Mouse (Mus musculus): Measurements from ENCODE around the gene Ngf. TPM values are rescaled to one million over a fixed set of nuclear protein-coding genes. Genes with fewer than 3 reads are reported as not detected.

Gene Ngf
- polyA plus RNA-seq, 1 experiment = 2.4 TPM

DNA sequence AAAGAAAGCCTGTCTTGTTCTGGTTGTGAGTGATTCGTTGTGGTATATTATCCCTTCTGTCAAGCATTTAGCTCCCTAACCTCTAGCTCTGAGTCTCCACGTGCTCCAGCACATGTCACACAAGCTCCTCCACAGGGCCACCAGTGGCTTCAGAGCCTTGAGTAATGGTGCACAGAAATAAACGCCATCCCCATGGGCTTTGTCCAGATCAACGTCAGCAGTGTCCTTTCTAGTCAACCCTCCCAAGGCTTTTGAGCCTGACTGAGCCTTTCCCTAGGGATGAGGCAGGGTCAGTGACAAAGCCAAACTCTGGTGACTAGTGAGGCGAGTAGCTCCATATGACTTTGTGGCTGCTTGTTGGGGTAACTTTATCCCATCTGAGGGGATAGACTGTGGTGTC lies 73.9 kb downstream of the Ngf start:
- Histone ChIP-seq H3K27ac (ENCODE audit: insufficient read depth, low read length) (no peak overlapping the region), H3K27me3 (ENCODE audit: control insufficient read depth, insufficient read depth, low read length) (no peaks in the 10 kb centered on the region), H3K4me1 (ENCODE audit: control insufficient read depth, insufficient read depth, low read length) (no peaks in the 10 kb centered on the region), H3K4me3 (replicated peaks; ENCODE audit: insufficient read depth, low read depth, low read length) (no peak overlapping the region)
- no peak for TF ChIP-seq POLR2A (IDR thresholded peaks at IDR 0.05; ENCODE audit: borderline replicate concordance, insufficient read depth, low read length)
- TF ChIP-seq CTCF (IDR thresholded peaks at IDR 0.05; ENCODE audit: borderline replicate concordance, insufficient read depth, low read depth, low read length) = no peak
- 69% methylated on average over 5 of the region's 5 CpGs for WGBS
- no peak for DNase-seq

DNA sequence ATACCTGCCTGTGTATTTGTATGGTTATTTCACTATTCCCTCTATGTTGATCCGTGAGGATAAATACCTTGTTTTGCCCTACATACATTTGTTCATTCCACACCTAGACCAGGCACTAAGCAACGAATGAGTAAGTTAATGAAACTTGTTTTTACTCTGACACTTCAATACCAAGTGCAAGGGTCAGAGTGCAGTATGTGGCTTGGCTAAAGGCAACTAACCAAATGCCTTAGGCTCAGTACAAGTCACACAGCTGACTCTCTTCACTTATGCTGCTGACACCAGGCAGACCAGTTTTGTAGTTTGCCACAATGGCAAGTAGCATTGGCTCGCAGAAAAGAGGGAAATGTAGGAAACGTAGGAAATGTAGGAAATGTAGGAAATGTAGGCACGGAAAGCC lies 77.8 kb downstream of the Ngf start:
- H3K4me3 ChIP-seq (replicated peaks; ENCODE audit: insufficient read depth, low read depth, low read length) = no peak overlapping the region
- no peak for TF ChIP-seq POLR2A (IDR thresholded peaks at IDR 0.05; ENCODE audit: borderline replicate concordance, insufficient read depth, low read length)
- no peak for TF ChIP-seq CTCF (IDR thresholded peaks at IDR 0.05; ENCODE audit: borderline replicate concordance, insufficient read depth, low read depth, low read length)
- no peaks in the 10 kb centered on the region for H3K4me1 ChIP-seq (ENCODE audit: control insufficient read depth, insufficient read depth, low read length)
- WGBS = 86% methylated on average over 5 of the region's 5 CpGs
- DNase-seq = no peak
- H3K27ac ChIP-seq (ENCODE audit: insufficient read depth, low read length) = no peak overlapping the region
- H3K27me3 ChIP-seq (ENCODE audit: control insufficient read depth, insufficient read depth, low read length) = no peaks in the 10 kb centered on the region

DNA sequence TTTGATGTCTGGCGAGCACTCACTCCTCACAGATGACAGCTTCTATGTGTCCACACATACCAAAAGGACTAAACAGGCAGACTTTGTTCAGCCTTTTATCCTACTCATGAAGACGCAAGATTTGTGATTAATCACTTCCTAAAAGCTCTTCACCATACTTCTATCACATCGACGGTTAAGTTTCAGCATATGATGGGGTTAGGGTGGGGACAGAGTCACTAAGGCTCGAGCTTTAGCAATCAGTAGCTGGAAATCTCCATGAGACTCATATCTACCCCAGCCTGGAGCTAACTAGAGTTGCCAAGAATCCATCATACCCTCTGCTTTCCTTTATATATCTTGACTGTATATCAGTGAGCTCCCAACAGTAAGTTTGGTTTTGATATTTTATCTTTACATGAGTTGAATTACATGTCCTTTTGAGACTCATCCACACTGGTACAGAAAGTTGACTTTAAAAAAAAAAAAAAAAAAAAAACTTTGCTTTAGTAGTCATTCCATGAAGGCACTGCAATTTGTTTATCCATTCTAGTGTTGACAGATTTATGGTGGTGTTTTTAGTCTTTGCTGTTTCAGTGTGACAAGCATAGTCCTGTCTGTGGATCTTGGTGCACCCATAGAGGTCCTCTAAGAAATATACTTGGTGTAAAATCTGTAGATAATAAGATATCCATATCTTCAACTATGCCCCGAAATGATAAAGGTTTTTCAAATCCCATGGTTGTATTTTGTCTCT lies 84.4 kb downstream of the Ngf start:
- TF ChIP-seq CTCF (IDR thresholded peaks at IDR 0.05; ENCODE audit: borderline replicate concordance, insufficient read depth, low read depth, low read length) (no peak), POLR2A (IDR thresholded peaks at IDR 0.05; ENCODE audit: borderline replicate concordance, insufficient read depth, low read length) (no peak)
- H3K27me3 ChIP-seq (ENCODE audit: control insufficient read depth, insufficient read depth, low read length) = no peaks in the 10 kb centered on the region; the same call in 1 of the 2 replicates
- H3K4me1 ChIP-seq (ENCODE audit: control insufficient read depth, insufficient read depth, low read length) = no peaks in the 10 kb centered on the region
- 85% methylated on average over 6 of the region's 6 CpGs for WGBS
- no peak overlapping the region for H3K27ac ChIP-seq (ENCODE audit: insufficient read depth, low read length)
- DNase-seq = no peak
- no peak overlapping the region for H3K4me3 ChIP-seq (replicated peaks; ENCODE audit: insufficient read depth, low read depth, low read length)

DNA sequence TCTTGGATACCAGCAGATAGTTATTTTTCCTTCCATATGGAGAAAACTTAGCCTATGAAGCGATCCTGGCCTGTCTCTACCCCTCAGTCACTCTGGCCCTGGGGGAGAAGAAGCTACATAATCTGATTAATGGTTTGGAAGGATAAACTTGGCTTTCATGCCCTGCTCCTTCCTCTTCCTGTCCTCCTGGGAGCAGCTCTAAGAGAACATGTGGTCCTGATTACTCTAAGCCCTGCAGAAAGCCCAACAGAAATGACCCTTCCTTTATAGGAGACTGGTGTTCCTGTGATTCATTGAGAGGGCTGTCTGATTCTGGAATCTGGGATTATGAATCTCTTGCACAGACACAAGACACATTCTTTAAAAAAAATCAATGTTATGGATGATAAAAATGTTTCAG lies 86.4 kb downstream of the Ngf start:
- DNase-seq = no peak
- 44% methylated on average over 1 of the region's 1 CpGs for WGBS
- Histone ChIP-seq H3K4me3 (replicated peaks; ENCODE audit: insufficient read depth, low read depth, low read length) (no peak overlapping the region), H3K4me1 (ENCODE audit: control insufficient read depth, insufficient read depth, low read length) (no peaks in the 10 kb centered on the region), H3K27ac (ENCODE audit: insufficient read depth, low read length) (no peak overlapping the region), H3K27me3 (ENCODE audit: control insufficient read depth, insufficient read depth, low read length) (no peaks in the 10 kb centered on the region; the same call in 1 of the 2 replicates)
- TF ChIP-seq POLR2A (IDR thresholded peaks at IDR 0.05; ENCODE audit: borderline replicate concordance, insufficient read depth, low read length) (no peak), CTCF (IDR thresholded peaks at IDR 0.05; ENCODE audit: borderline replicate concordance, insufficient read depth, low read depth, low read length) (no peak)

DNA sequence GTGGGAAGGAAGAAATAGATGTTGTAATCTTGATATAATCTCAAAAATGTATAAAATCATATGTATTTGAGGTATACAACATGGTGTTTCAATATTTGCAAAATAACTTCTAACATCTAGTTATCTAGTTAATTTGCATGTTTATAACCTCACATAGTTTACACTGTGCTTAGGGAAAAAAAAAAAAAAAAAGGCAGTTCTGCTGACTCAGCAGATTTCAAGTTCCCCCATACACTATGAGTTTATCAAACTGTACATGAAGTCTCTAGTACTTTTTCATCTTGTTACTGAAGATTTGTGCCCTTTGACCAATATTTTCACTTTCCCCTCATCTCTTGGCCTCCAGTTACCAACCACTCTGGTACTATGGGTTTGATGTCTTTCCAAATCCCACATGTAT lies 86.9 kb downstream of the Ngf start:
- TF ChIP-seq POLR2A (IDR thresholded peaks at IDR 0.05; ENCODE audit: borderline replicate concordance, insufficient read depth, low read length) (no peak), CTCF (IDR thresholded peaks at IDR 0.05; ENCODE audit: borderline replicate concordance, insufficient read depth, low read depth, low read length) (no peak)

More for the DNA sequence above, 86.9 kb downstream of the Ngf start:
- Histone ChIP-seq H3K27me3 (ENCODE audit: control insufficient read depth, insufficient read depth, low read length) (no peaks in the 10 kb centered on the region; the same call in 1 of the 2 replicates), H3K4me3 (replicated peaks; ENCODE audit: insufficient read depth, low read depth, low read length) (no peak overlapping the region), H3K4me1 (ENCODE audit: control insufficient read depth, insufficient read depth, low read length) (no peaks in the 10 kb centered on the region), H3K27ac (ENCODE audit: insufficient read depth, low read length) (no peak overlapping the region)
- DNase-seq = no peak
